Mouse (Mus musculus): ENCODE measurements around the gene Cfdp1.

DNA sequence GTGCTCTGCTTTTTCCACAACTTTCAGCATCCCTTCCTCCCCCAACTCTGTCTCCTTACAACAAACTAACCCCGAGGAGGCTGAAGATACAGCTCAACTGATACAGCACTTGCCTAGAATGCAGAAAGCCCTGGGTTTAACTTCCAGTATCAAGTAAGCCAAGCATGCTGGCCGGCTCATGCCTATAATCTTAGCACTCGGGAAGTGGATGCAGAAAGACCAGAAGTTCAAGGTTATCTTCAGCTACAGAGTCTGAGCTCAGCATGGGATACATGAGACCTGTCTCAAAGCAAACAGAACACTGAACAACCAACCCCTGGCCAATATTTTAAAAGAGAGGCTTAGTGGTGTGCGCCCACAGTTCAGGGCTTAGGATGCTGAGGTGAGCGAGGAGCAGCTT is 66.0 kb downstream of the Cfdp1 start:
- TF ChIP-seq POLR2A (IDR thresholded peaks at IDR 0.05; ENCODE audit: low read depth, low read length): no peak
- no peak for TF ChIP-seq CTCF (IDR thresholded peaks at IDR 0.05; ENCODE audit: borderline replicate concordance, insufficient read depth, low read length)
